Mouse (Mus musculus) limb, embryonic 11.5 days (tissue): ENCODE measurements at regions not wholly inside any gene's neighbourhood (a gene's known extent, or its start where the extent isn't known, plus 50 kb on each side); places are given as distances from the start of the nearest gene placed in this dataset.
A peak's percentile ranks its signal among the peaks of the same experiment; 100 is the strongest.
"Not testable (repeated sequence)": the region's sequence is repeated elsewhere in the genome, so short reads cannot be mapped to it uniquely, and the experiment has no call there.

Experiments used
- ATAC-seq: fragments of 200-750 bp; cut with Nextera tagmentation; 2 replicates; pipeline ENCODE4 v1.8.0; 2017; ENCODE audit warnings: low read depth; ENCODE audit not compliant: insufficient number of reproducible peaks, low FRiP score, low TSS enrichment
- DNase-seq: peaks from one replicate; pipeline ENCODE4 v3.0.0-alpha.2; 2015; ENCODE audit warnings: low spot score
- H3K27ac ChIP-seq: fragments of 300-500 bp; sonication (generic); replicated peaks from 2 replicates; pipeline ENCODE4 v1.5.1; 2014; ENCODE audit warnings: low read depth, mild to moderate bottlenecking, low read length
- H3K27me3 ChIP-seq: fragments of 300-500 bp; sonication (generic); 2 replicates; pipeline ENCODE4 v1.6.1; 2014; ENCODE audit warnings: mild to moderate bottlenecking, low read length, mixed read lengths; ENCODE audit not compliant: control insufficient read depth, insufficient read depth
- H3K36me3 ChIP-seq: fragments of 300-500 bp; sonication (generic); 2 replicates; pipeline ENCODE4 v1.6.1; 2014; ENCODE audit warnings: mild to moderate bottlenecking, low read length, moderate library complexity, mixed read lengths; ENCODE audit not compliant: control insufficient read depth, insufficient read depth
- H3K4me1 ChIP-seq: fragments of 300-500 bp; sonication (generic); 2 replicates; pipeline ENCODE4 v1.6.1; 2014; ENCODE audit warnings: low read length, mixed read lengths; ENCODE audit not compliant: control insufficient read depth, insufficient read depth
- H3K4me2 ChIP-seq: fragments of 300-500 bp; sonication (generic); 2 replicates; pipeline ENCODE4 v1.6.1; 2014; ENCODE audit warnings: low read depth, mild to moderate bottlenecking, moderate library complexity; ENCODE audit not compliant: severe bottlenecking
- H3K4me3 ChIP-seq: fragments of 300-500 bp; sonication (generic); 2 replicates; pipeline ENCODE4 v1.5.1; 2014; ENCODE audit warnings: low read depth, low read length
- H3K9ac ChIP-seq: fragments of 300-500 bp; sonication (generic); 2 replicates; pipeline ENCODE4 v1.6.1; 2014; ENCODE audit warnings: mild to moderate bottlenecking, low read length
- H3K9me3 ChIP-seq: fragments of 300-500 bp; sonication (generic); 2 replicates; pipeline ENCODE4 v1.6.1; 2016; ENCODE audit warnings: low read length; ENCODE audit not compliant: control insufficient read depth
- WGBS: fragments of 180-500 bp; shearing (Covaris S2); extraction: QIAGEN DNeasy Blood & Tissue Kit; methylation state at CpG from one replicate; pipeline ENCODE4 v1.1.7; 2014; 5-methylcytosine and 5-hydroxymethylcytosine counted together

- H3K9ac ChIP-seq = no peak overlapping the region
- no peak overlapping the region for H3K27ac ChIP-seq
- DNase-seq (no peak), ATAC-seq (no peak)
- WGBS = 51% methylated on average over 3 of the region's 3 CpGs
- no peaks in the 10 kb centered on the region for H3K36me3 ChIP-seq
- no peaks in the 10 kb centered on the region for H3K4me1 ChIP-seq
- H3K9me3 ChIP-seq = no peaks in the 10 kb centered on the region
- no peaks in the 10 kb centered on the region for H3K27me3 ChIP-seq
- no peak overlapping the region for H3K4me3 ChIP-seq
- H3K4me2 ChIP-seq = no peak overlapping the region
Observed at GRCm38 (mm10) chr3:7306800-7307199, 686.6 kb upstream of the 1700008P02Rik start.

GRCm38 (mm10) chr3:7298511-7298910 lies 678.3 kb upstream of the 1700008P02Rik start:
- Histone ChIP-seq H3K27ac (no peak overlapping the region), H3K27me3 (no peaks in the 10 kb centered on the region), H3K36me3 (no peaks in the 10 kb centered on the region), H3K4me1 (no peaks in the 10 kb centered on the region), H3K9ac (no peak overlapping the region), H3K4me2 (no peak overlapping the region), H3K4me3 (no peak overlapping the region), H3K9me3 (no peaks in the 10 kb centered on the region)
- 17% methylated on average over 3 of the region's 3 CpGs for WGBS
- ATAC-seq (no peak), DNase-seq (peak; percentile 54)

- no peak overlapping the region for H3K27ac ChIP-seq
- no peak for DNase-seq
- H3K4me3 ChIP-seq = no peak overlapping the region
- H3K36me3 ChIP-seq = no peaks in the 10 kb centered on the region
- H3K4me1 ChIP-seq = no peaks in the 10 kb centered on the region
- no peaks in the 10 kb centered on the region for H3K27me3 ChIP-seq
- no peak overlapping the region for H3K4me2 ChIP-seq
- no peak overlapping the region for H3K9ac ChIP-seq
- no peaks in the 10 kb centered on the region for H3K9me3 ChIP-seq
- ATAC-seq = no peak
Observed at GRCm38 (mm10) chr3:7291026-7291425, 670.8 kb upstream of the 1700008P02Rik start.

- H3K27me3 ChIP-seq = no peaks in the 10 kb centered on the region
- ATAC-seq (peak; percentile 79; the same call in 1 of the 2 replicates), DNase-seq (peak; percentile 54)
- H3K4me2 ChIP-seq = no peak overlapping the region
- H3K36me3 ChIP-seq = no peaks in the 10 kb centered on the region
- WGBS = 18% methylated on average over 3 of the region's 3 CpGs
- H3K27ac ChIP-seq = peak overlapping the region; percentile 70
- no peak overlapping the region for H3K4me3 ChIP-seq
- no peaks in the 10 kb centered on the region for H3K4me1 ChIP-seq
- H3K9ac ChIP-seq = no peak overlapping the region
- H3K9me3 ChIP-seq = no peaks in the 10 kb centered on the region
Observed at GRCm38 (mm10) chr3:7257591-7257990, 637.3 kb upstream of the 1700008P02Rik start.

- Histone ChIP-seq H3K9me3 (no peaks in the 10 kb centered on the region), H3K36me3 (no peaks in the 10 kb centered on the region), H3K4me3 (no peak overlapping the region), H3K27ac (no peak overlapping the region), H3K9ac (no peak overlapping the region), H3K27me3 (no peaks in the 10 kb centered on the region), H3K4me2 (no peak overlapping the region), H3K4me1 (no peaks in the 10 kb centered on the region)
- ATAC-seq (no peak), DNase-seq (no peak)
- 82% methylated on average over 4 of the region's 4 CpGs for WGBS
Observed at GRCm38 (mm10) chr3:7248337-7248736, 628.1 kb upstream of the 1700008P02Rik start.

GRCm38 (mm10) chr3:7229769-7230168 lies 609.5 kb upstream of the 1700008P02Rik start:
- 83% methylated on average over 2 of the region's 2 CpGs for WGBS
- H3K4me1 ChIP-seq = no peaks in the 10 kb centered on the region
- H3K9me3 ChIP-seq = no peaks in the 10 kb centered on the region
- no peak for DNase-seq
- no peaks in the 10 kb centered on the region for H3K36me3 ChIP-seq
- H3K27me3 ChIP-seq = no peaks in the 10 kb centered on the region
- H3K4me2 ChIP-seq = no peak overlapping the region
- H3K27ac ChIP-seq = no peak overlapping the region
- no peak overlapping the region for H3K4me3 ChIP-seq
- no peak overlapping the region for H3K9ac ChIP-seq
- ATAC-seq = no peak

- not testable (repeated sequence) for ATAC-seq, H3K36me3 ChIP-seq, H3K9ac ChIP-seq, H3K27me3 ChIP-seq, H3K4me2 ChIP-seq, DNase-seq, H3K4me1 ChIP-seq, H3K9me3 ChIP-seq, H3K4me3 ChIP-seq, H3K27ac ChIP-seq
- 88% methylated on average over 1 of the region's 1 CpGs for WGBS
Observed at GRCm38 (mm10) chr3:7188531-7188930, 568.3 kb upstream of the 1700008P02Rik start.

GRCm38 (mm10) chr3:7166596-7166995 lies 546.4 kb upstream of the 1700008P02Rik start:
- DNase-seq (no peak), ATAC-seq (no peak)
- H3K9me3 ChIP-seq = no peaks in the 10 kb centered on the region
- H3K27ac ChIP-seq = no peak overlapping the region
- no peaks in the 10 kb centered on the region for H3K36me3 ChIP-seq
- no peaks in the 10 kb centered on the region for H3K27me3 ChIP-seq
- no peak overlapping the region for H3K4me2 ChIP-seq
- no peak overlapping the region for H3K4me3 ChIP-seq
- 76% methylated on average over 3 of the region's 3 CpGs for WGBS
- H3K9ac ChIP-seq = no peak overlapping the region
- no peaks in the 10 kb centered on the region for H3K4me1 ChIP-seq

- H3K4me3 ChIP-seq = no peak overlapping the region
- no peaks in the 10 kb centered on the region for H3K27me3 ChIP-seq
- H3K4me1 ChIP-seq = no peaks in the 10 kb centered on the region
- DNase-seq (no peak), ATAC-seq (no peak)
- no peaks in the 10 kb centered on the region for H3K36me3 ChIP-seq
- H3K9me3 ChIP-seq = no peaks in the 10 kb centered on the region
- WGBS = 95% methylated on average over 13 of the region's 13 CpGs
- no peak overlapping the region for H3K4me2 ChIP-seq
- H3K27ac ChIP-seq = no peak overlapping the region
- H3K9ac ChIP-seq = no peak overlapping the region
Observed at GRCm38 (mm10) chr3:7138996-7139395, 518.8 kb upstream of the 1700008P02Rik start.
